Mouse (Mus musculus): ENCODE data around the gene Asrgl1.

The Asrgl1 gene

GRCm38 (mm10) chr19:9070316-9070715 lies 65.1 kb downstream of the Asrgl1 start:
- no peak for DNase-seq (ENCODE audit: low spot score)

GRCm38 (mm10) chr19:9069687-9070307 lies 65.6 kb downstream of the Asrgl1 start:
- no peak for DNase-seq (ENCODE audit: low spot score)

GRCm38 (mm10) chr19:9067292-9067691 lies 68.1 kb downstream of the Asrgl1 start:
- DNase-seq (ENCODE audit: low spot score) = no peak

- no peak for DNase-seq (ENCODE audit: low spot score)
Measured at GRCm38 (mm10) chr19:9065621-9066561, 69.5 kb downstream of the Asrgl1 start.

GRCm38 (mm10) chr19:9063831-9064230 lies 71.6 kb downstream of the Asrgl1 start:
- no peak for DNase-seq (ENCODE audit: low spot score)

GRCm38 (mm10) chr19:9062822-9063221 lies 72.6 kb downstream of the Asrgl1 start:
- DNase-seq (ENCODE audit: low spot score) = no peak

GRCm38 (mm10) chr19:9061221-9061893 lies 74.1 kb downstream of the Asrgl1 start:
- DNase-seq (ENCODE audit: low spot score) = no peak

GRCm38 (mm10) chr19:9060103-9060502 lies 75.3 kb downstream of the Asrgl1 start:
- DNase-seq (ENCODE audit: low spot score) = no peak
